Mouse (Mus musculus) spleen, adult 12 weeks (tissue): Measurements from ENCODE around the gene 2610528J11Rik.
A peak's percentile ranks its signal among the peaks of the same experiment; 100 is the strongest.
"Not testable (repeated sequence)": the region's sequence is repeated elsewhere in the genome, so short reads cannot be mapped to it uniquely, and the experiment has no call there.

Experiments used
- DNase-seq: peaks from one replicate; pipeline ENCODE4 v3.0.0; 2022; ENCODE audit warnings: low spot score

The 2610528J11Rik gene

DNA sequence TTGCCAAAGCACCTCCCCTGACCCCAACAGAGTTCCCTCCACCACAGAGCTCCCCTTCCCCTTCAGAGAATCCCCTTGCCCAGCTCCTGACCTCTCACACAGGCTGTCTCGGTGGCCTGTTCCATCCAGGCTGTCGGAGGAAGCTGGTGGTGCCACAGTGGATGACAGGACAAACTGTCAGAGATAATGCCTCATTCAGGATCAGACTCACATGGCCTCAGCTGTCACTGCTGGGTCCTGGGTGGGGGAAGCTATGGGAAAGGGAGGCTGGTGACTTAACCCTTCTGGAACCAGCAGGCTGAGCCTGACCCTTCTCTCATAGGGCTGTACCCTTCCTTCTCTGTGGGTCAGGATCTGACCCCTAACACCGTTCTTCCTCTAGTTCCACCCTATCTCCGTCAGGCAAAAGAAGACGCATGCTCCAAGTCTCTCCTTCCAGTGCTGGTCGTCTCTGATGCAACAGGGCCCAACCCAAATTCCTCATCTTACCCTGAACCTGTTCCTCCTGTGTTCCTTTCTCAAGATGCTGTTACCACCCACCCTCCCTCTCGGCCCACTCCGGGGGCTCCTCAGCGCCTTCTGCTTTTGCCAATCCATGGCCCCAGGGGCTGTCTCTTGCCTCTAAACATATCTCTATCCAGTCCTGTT, 15.8 kb downstream of the 2610528J11Rik start:
- DNase-seq = no peak

DNA sequence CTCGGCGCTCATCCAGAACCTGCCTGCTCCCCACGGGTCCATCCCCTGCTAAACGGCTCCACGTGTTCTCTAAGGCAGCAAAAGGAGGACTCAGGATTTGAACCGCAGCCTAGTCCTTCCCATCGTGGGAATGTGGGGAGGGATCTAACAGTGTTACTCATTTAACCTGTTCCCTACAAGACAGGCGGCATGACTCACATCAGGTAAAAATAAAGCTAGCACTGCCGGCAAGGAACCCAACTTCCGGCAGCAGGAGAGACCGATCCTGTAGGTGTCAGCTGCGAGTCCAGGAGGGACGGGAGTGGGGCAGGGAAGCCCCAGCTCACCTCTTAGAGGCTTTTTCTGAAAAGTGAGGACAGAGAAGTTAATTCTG, 16.3 kb downstream of the 2610528J11Rik start:
- no peak for DNase-seq

DNA sequence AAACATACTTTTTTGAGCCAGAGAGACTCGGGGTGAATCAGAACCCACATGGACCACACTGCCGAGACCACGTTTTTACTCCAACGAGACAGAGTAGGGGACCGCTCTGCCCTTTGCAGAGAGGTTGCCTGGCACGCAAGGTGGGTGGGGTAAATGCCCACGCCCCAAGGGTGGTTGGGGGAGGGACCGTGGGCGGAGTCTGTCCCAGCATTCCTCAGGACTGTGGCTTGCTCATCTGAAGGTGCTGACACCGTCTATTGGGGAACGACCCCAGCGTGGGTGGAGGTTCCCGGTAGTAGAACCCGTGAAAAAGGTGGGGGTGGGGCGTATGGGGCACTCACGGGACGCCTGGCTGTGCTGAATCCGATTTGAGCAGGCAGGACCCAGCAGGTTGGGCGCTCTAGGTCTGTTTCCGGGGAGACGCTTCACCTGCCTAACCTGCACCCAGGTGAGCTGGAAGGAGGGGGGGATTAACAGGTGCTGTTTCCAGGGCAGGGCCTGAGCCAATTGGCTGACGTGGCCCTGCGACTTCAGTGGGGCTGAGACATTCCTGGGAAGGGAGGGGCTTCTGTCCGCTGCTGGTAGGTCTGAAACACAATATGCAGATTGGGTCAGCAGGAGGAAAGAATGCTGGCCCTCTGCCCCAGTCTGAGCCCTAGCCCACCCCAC, 16.9 kb downstream of the 2610528J11Rik start, which contains the start of gene Tmem125:
Tmem125 (minus strand) TSS at position 453 of the 669 bp plus-strand sequence.
- no peak for DNase-seq

DNA sequence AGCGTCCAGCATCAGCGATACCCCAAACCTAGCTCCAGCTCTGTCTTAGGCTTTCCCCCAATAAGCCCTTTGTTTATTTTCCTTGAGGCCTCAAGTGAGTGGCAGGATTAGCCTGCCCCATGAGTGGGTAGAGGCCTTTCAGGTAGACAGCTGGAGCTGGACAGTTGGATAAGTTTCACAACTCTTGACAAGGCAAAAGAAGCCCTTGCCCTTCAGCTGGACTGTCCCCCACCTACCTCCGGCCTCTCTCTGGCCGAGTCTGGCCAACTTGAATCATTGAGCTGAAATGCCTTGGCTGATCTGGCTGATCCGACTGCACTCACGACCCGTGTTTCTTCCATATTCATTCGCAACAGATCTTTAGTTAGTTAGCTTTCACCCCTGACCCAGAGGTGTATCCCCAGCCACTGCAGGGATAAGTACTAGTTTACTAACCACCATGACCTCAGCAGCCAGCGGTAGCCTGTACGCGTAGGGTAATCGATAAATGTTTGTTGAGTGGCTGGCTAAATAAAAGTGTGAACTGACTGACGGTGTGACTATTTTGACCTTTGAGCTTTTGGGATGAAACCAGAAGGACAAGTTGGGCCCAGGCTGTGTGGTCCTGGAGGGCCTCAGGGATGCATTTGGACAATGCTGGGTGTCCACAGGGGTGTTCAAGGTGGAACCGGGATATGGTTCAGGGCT, 17.8 kb downstream of the 2610528J11Rik start:
- no peak for DNase-seq

DNA sequence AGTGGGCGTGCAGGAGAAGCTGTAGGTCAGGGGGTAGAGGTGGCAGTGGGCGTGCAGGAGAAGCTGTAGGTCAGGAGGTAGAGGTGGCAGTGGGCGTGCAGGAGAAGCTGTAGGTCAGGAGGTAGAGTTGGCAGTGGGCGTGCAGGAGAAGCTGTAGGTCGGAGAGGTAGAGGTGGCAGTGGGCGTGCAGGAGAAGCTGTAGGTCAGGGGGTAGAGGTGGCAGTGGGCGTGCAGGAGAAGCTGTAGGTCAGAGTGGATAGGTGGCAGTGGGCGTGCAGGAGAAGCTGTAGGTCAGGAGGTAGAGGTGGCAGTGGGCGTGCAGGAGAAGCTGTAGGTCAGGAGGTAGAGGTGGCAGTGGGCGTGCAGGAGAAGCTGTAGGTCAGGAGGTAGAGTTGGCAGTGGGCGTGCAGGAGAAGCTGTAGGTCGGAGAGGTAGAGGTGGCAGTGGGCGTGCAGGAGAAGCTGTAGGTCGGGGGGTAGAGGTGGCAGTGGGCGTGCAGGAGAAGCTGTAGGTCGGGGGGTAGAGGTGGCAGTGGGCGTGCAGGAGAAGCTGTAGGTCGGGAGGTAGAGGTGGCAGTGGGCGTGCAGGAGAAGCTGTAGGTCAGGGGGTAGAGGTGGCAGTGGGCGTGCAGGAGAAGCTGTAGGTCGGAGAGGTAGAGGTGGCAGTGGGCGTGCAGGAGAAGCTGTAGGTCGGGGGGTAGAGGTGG, 20.8 kb downstream of the 2610528J11Rik start:
- not testable (repeated sequence) for DNase-seq

DNA sequence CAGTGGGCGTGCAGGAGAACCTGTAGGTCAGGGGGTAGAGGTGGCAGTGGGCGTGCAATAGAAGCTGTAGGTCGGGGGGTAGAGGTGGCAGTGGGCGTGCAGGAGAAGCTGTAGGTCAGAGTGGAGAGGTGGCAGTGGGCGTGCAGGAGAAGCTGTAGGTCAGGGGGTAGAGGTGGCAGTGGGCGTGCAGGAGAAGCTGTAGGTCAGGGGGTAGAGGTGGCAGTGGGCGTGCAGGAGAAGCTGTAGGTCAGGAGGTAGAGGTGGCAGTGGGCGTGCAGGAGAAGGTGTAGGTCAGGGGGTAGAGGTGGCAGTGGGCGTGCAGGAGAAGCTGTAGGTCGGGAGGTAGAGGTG, 21.3 kb downstream of the 2610528J11Rik start:
- DNase-seq = not testable (repeated sequence)

DNA sequence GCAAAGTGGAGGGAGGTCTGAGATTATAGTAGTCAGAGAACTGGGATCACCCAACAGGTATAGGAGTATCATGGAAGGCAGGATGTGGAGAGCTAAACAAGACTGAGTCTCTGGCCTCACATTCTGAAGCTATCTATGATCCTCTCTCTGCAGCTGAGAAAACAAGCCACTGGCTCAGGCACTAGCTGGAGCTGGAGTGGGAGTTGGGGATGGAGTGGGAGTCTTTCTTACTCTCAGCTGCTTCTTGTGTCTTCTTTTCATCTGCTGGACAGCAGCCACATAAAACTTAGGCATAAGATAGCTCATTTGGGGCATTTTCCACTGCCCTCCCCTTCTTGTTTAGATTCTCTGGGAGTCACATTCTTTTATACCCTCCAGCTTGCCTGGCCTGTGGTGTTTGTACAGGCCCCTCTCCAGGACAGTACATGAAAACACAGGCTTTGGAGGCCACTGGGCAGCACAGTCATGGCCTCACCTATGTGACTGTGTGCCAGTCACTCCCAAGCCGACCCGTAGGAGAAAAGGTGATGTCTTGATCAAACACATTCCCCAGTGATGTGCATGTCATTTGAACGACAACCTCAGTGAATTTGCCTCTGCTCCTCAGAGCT, 26.3 kb downstream of the 2610528J11Rik start:
- DNase-seq = no peak

DNA sequence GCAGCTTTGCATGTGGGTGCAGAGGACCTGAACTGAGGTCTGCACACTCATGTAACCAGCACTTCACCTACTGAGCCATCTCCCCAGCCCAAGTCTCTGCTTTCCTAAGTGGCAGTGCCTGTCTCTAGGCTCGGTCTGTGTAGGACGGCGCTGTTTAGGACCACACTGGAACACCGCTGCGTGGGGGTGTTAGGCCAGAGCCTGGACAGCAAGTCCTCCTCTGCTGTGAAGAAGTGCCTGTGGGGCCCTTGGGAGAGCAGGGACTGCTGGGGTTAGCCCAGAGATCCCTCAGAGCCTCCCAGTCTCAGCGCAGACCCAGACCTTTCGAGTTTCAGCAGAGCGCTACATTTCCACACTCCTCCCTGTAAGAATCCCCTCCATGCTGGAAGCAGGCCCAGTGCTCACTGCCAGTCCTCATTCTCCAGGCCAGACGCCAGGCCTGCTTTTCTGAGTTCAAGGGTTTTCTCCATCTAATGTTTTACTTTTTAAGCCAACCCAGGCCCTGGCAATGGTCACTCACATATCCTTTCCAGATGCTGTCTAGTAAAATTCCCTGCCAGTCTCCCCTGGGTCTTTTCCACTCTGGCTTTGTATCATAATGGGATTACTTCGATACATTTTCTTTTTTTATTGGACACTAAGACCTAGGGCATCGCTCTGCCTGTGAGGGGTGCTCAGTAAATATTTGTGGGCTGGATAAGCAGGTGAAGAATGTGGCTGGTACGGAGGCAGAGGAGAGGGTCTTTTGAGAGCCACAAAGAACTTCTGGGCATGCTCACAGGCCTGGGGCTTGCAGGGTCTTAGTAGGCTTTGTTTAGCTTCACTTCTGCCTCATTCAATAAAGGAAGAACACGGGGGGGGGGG, 37.5 kb downstream of the 2610528J11Rik start:
- no peak for DNase-seq

DNA sequence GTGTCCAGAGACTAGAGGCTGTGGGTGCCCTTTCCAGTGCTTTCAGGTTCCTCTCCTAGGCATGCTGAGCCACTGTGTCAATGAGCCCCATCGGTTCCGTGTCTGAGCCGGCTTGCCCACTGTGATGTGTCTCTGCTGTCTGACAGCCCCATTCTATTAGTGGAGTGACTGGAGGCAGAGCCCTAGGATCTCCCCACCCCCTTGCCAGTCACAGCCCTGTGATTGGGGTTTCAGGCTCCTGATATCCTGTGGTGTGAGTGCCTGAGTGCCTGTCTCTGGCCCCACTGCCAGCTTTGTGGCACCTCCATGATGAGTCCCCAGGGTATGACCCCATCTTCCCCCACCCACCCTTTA, 38.1 kb downstream of the 2610528J11Rik start:
- DNase-seq = no peak

DNA sequence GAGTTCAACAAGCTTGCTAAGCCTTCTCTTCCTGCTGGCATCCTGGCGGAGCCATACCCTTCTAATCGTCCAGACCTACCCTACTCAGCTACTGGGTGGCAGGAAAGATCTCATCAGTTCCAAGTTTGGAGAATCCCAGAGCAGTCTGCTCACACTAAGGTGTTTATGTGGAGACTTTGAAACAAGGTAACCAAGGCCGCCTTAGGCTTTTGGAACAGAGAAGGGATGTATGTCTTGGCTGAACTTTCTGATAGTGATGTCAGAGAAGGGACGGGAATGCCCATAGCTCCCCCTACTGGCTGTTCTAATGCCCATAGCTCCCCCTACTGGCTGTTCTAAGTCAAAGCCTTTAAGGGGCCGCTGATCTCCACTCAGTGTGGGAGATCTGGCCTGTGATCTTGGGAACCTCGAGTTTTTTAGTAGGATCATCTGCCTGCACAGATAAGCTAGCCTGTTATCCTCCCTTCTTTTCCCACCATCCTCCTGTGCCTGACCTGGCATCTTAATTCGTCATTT, 39.4 kb downstream of the 2610528J11Rik start:
- peak; percentile 15 for DNase-seq

DNA sequence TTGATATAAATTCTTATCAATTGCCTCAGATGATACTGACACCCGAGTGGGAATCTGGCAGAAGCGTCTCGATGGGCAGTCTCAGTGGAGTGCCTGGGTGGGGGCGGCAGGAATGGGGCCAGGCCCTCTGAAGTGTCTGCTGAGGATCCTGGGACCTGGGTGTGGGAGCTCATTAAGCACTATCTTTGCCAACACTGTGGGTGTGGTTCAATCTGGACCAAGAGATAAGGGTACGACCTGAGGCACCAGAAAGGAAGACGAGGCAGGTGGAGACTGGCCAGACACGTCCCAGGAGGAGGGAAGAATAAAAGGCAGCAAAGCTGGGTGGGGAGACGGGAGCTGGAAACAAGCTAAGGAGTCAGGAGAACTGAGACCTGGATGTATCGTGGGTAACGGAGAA, 41.9 kb downstream of the 2610528J11Rik start:
- DNase-seq = peak; percentile 51

DNA sequence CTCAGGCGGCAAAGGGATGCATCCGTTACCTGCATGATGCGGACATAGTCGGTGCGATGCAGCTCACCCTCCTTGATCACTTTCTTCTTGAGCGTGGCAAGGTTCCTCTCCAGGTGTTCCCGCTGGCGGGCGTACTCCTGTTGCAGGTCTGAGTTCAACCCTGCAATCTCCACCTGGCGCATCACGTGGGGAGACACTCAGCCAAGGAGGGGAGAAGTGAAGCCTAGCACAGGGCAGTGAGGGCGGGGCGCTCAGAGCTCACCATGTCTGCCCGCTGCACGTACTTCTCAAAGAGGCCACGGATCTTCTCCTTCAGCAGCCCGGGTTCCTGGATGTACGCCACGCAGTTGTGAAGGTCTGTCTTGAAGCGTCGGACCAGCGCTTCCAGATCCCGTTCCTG, 42.5 kb downstream of the 2610528J11Rik start:
- no peak for DNase-seq

DNA sequence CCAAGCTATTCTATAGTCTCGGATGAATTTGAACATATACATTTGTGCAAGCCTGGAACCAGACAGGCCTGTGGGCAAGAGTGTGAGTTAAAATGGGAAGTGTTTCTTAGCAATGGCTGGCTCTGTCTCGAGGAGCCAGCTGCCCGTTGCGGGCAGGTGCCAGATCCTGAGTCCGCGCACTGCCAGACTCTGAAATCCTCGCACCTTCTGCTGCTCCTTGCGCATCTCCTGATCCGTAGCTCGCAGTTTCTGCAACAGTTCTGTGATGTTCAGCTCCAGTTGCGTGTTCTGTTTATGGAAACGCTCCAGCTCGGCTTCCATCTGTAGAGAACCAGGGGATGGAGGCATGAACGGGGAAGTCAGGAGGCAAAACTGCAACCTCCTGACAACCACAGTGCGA, 44.6 kb downstream of the 2610528J11Rik start:
- DNase-seq = no peak

DNA sequence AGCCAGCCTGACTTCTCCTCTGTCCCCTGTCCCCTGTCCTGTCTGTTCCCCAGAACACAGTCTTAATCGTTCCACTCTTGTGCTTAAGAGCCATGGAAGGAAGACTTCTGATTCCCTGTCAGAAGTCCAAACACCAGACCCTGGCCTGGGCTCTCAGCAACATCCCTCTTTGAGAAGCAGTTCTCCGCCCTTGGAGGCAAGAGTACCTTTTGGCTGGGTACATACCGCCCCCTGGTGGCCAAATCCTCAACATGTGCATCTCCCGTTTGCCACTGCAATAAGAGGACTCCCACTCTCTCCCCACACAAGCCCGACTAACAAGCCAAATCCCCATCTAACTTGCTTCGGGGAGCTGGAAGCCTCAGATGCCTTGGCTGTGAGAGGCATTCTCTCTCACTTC, 49.3 kb downstream of the 2610528J11Rik start:
- peak; percentile 57 for DNase-seq

DNA sequence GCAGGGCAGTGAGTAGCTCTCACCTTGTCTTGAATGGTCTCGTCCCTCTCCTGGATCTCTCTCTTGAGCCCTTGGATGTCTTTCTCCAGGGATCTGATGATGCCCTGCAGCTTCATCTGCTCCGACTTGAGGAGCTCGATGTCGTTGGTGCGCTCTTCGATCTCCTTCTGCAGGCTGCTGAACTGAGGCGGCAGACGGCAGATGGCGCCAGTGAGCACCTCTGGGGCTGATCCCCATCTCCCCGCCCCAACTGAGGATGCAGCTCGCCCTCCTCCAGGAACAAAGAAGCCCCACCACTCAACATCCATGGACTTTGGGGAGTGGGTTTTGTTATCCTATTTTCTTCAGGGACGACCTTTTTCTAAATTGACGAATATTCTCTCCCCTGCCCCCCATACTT, 52.5 kb downstream of the 2610528J11Rik start:
- DNase-seq = no peak
